Mouse (Mus musculus) adrenal gland, postnatal 36 days (tissue): Measurements from ENCODE around the gene Mrps18a. TPM values are rescaled to one million over a fixed set of nuclear protein-coding genes. Genes with fewer than 3 reads are reported as not detected.

Experiments
- DNase-seq, 2 experiments: peaks; one replicate each; pipeline ENCODE4 v3.0.0; 2021; ENCODE audit warnings: mixed read lengths in 1 of 2
- long read RNA-seq, 2 experiments: library from polyadenylated mRNA; stranded (forward); transcript quantifications; one replicate each; pipeline ENCODE4 v2.0.0; 2021; ENCODE audit warnings: borderline sequencing depth in 2 of 2
- total RNA-seq, 2 experiments: library from RNA; stranded (reverse); gene quantifications; 2 replicates each; pipeline ENCODE4 v1.2.3; 2021

The Mrps18a gene
- 100 to 1,000 TPM in 1 of 2 experiments, 10 to 100 TPM in 1; 99.1 to 106 TPM for total RNA-seq
- long read RNA-seq, experiment 1, transcript Mrps18a-201 (6 exons, 884 nt) = major isoform, 131 of 142 reads
- long read RNA-seq, experiment 1, partial matches to known transcripts = 0 of 142 reads
- long read RNA-seq, experiment 1, other reads (novel, unspliced or antisense) = 11 of 142 reads
- long read RNA-seq, experiment 2, transcript Mrps18a-201 (6 exons, 884 nt) = major isoform, 55 of 61 reads
- long read RNA-seq, experiment 2, partial matches to known transcripts = 3 of 61 reads
- long read RNA-seq, experiment 2, other reads (novel, unspliced or antisense) = 2 of 61 reads

- DNase-seq = peak; percentile 91 to 92
Measured at GRCm38 (mm10) chr17:46110402-46111289, at the start of gene Mrps18a. Mrps18a (plus strand) TSS chr17:46110986.

GRCm38 (mm10) chr17:46063283-46063973 is 47.4 kb upstream of the Mrps18a start:
- DNase-seq = no peak

- no peak for DNase-seq
Measured at GRCm38 (mm10) chr17:46063974-46064312, 46.8 kb upstream of the Mrps18a start.

GRCm38 (mm10) chr17:46070046-46070445 is 40.7 kb upstream of the Mrps18a start:
- DNase-seq = peak; percentile 70 to 81

- DNase-seq = no peak
Measured at GRCm38 (mm10) chr17:46071531-46071930, 39.3 kb upstream of the Mrps18a start.

- DNase-seq = peak; percentile 85
Measured at GRCm38 (mm10) chr17:46073730-46074301, 37.0 kb upstream of the Mrps18a start.

GRCm38 (mm10) chr17:46074398-46075115 is 36.2 kb upstream of the Mrps18a start:
- no peak for DNase-seq

- DNase-seq = peak; percentile 57 to 63
Measured at GRCm38 (mm10) chr17:46075116-46075485, 35.7 kb upstream of the Mrps18a start.

- DNase-seq = peak; percentile 65 to 76
Measured at GRCm38 (mm10) chr17:46075551-46076259, 35.1 kb upstream of the Mrps18a start.

- no peak for DNase-seq
Measured at GRCm38 (mm10) chr17:46076260-46076551, 34.6 kb upstream of the Mrps18a start.

- DNase-seq = no peak
Measured at GRCm38 (mm10) chr17:46077921-46078534, 32.8 kb upstream of the Mrps18a start.

- no peak for DNase-seq
Measured at GRCm38 (mm10) chr17:46079037-46079436, 31.7 kb upstream of the Mrps18a start.

- no peak for DNase-seq
Measured at GRCm38 (mm10) chr17:46080388-46080787, 30.4 kb upstream of the Mrps18a start.

GRCm38 (mm10) chr17:46081042-46081441 is 29.7 kb upstream of the Mrps18a start:
- DNase-seq = no peak

GRCm38 (mm10) chr17:46081657-46082056 is 29.1 kb upstream of the Mrps18a start:
- no peak for DNase-seq

GRCm38 (mm10) chr17:46083381-46083780 is 27.4 kb upstream of the Mrps18a start:
- no peak for DNase-seq

GRCm38 (mm10) chr17:46084091-46084501 is 26.7 kb upstream of the Mrps18a start:
- DNase-seq = peak; percentile 79 to 84

GRCm38 (mm10) chr17:46086341-46086870 is 24.4 kb upstream of the Mrps18a start:
- no peak for DNase-seq

- no peak for DNase-seq
Measured at GRCm38 (mm10) chr17:46091351-46091750, 19.4 kb upstream of the Mrps18a start.

GRCm38 (mm10) chr17:46091899-46092298 is 18.9 kb upstream of the Mrps18a start:
- no peak for DNase-seq
